Mouse (Mus musculus): ENCODE results near the gene Tssk6.

The Tssk6 gene

GRCm38 (mm10) chr8:69902163-69903062 lies at the start of gene Tssk6, which contains the start of the genes Ndufa13 and Yjefn3:
Tssk6 (plus strand) TSS chr8:69902184.
Ndufa13 (minus strand) TSS chr8:69902558.
Yjefn3 (minus strand) TSS chr8:69902712.
- in situ Hi-C loops (cut with MboI), result no loop called here

GRCm38 (mm10) chr8:69853869-69854268 lies 48.1 kb upstream of the Tssk6 start:
- in situ Hi-C loops (cut with MboI), result no loop called here

- in situ Hi-C loops (cut with MboI), result no loop called here
These were observed 41.2 kb upstream of the Tssk6 start for GRCm38 (mm10) chr8:69860807-69861206.

- in situ Hi-C loops (cut with MboI), result no loop called here
These were observed 40.7 kb upstream of the Tssk6 start for GRCm38 (mm10) chr8:69861251-69861650.

GRCm38 (mm10) chr8:69863387-69864020 lies 38.5 kb upstream of the Tssk6 start:
- in situ Hi-C loops (cut with MboI), result no loop called here

- in situ Hi-C loops (cut with MboI), result no loop called here
These were observed 37.8 kb upstream of the Tssk6 start for GRCm38 (mm10) chr8:69864180-69864579.

- in situ Hi-C loops (cut with MboI), result no loop called here
These were observed 34.2 kb upstream of the Tssk6 start for GRCm38 (mm10) chr8:69867696-69868326.

- in situ Hi-C loops (cut with MboI), result no loop called here
These were observed 31.8 kb upstream of the Tssk6 start for GRCm38 (mm10) chr8:69870003-69870765.

- in situ Hi-C loops (cut with MboI), result no loop called here
These were observed 31.1 kb upstream of the Tssk6 start for GRCm38 (mm10) chr8:69870907-69871306.

GRCm38 (mm10) chr8:69874155-69874554 lies 27.8 kb upstream of the Tssk6 start:
- in situ Hi-C loops (cut with MboI), result no loop called here

GRCm38 (mm10) chr8:69874654-69875053 lies 27.3 kb upstream of the Tssk6 start:
- in situ Hi-C loops (cut with MboI), result no loop called here

- in situ Hi-C loops (cut with MboI), result no loop called here
These were observed 25.9 kb upstream of the Tssk6 start for GRCm38 (mm10) chr8:69876097-69876496.

- in situ Hi-C loops (cut with MboI), result no loop called here
These were observed 25.0 kb upstream of the Tssk6 start for GRCm38 (mm10) chr8:69876967-69877366.

- in situ Hi-C loops (cut with MboI), result no loop called here
These were observed 24.6 kb upstream of the Tssk6 start for GRCm38 (mm10) chr8:69877396-69877795.

GRCm38 (mm10) chr8:69877992-69878391 lies 24.0 kb upstream of the Tssk6 start:
- in situ Hi-C loops (cut with MboI), result no loop called here

GRCm38 (mm10) chr8:69879678-69880077 lies 22.3 kb upstream of the Tssk6 start:
- in situ Hi-C loops (cut with MboI), result no loop called here

GRCm38 (mm10) chr8:69880841-69881240 lies 21.1 kb upstream of the Tssk6 start:
- in situ Hi-C loops (cut with MboI), result no loop called here

- in situ Hi-C loops (cut with MboI), result no loop called here
These were observed 20.6 kb upstream of the Tssk6 start for GRCm38 (mm10) chr8:69881261-69881865.

GRCm38 (mm10) chr8:69882021-69882756 lies 19.8 kb upstream of the Tssk6 start:
- in situ Hi-C loops (cut with MboI), result no loop called here

GRCm38 (mm10) chr8:69882833-69883600 lies 19.0 kb upstream of the Tssk6 start:
- in situ Hi-C loops (cut with MboI), result no loop called here

All from mature B cell (primary cell).